Mouse (Mus musculus) layer of hippocampus, postnatal 10 days (tissue): ENCODE measurements around the gene Cdc27. TPM values are rescaled to one million over a fixed set of nuclear protein-coding genes. Genes with fewer than 3 reads are reported as not detected.

Experiments
- DNase-seq, 2 experiments: peaks; one replicate each; pipeline ENCODE4 v3.0.0; 2021; ENCODE audit warnings: low spot score in 2 of 2
- total RNA-seq, 2 experiments: library from RNA; stranded (reverse); gene quantifications; 2 replicates each; pipeline ENCODE4 v1.2.3; 2021

Cdc27 gene
- total RNA-seq, 2 experiments from 2014 or later = 52.3 to 65.8 TPM

DNA sequence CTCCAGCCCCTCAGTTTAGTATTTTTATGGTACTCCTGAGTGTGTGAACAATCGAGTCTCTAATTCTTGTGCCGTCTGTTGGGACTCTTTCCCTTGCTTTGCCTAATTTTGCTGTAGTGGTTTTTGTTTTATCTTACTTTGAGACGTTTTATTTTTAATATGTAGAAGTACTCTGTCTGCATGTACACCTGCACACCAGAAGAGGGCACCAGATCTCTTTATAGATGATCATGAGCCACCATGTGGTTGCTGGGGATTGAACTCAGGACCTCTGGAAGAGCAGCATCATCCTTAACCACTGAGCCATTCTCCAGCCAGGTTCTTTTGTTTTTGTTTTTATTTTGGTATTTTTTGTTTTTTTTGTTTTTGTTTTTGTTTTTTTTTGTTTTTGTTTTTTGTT is 62.1 kb downstream of the Cdc27 start:
- no peak for DNase-seq

DNA sequence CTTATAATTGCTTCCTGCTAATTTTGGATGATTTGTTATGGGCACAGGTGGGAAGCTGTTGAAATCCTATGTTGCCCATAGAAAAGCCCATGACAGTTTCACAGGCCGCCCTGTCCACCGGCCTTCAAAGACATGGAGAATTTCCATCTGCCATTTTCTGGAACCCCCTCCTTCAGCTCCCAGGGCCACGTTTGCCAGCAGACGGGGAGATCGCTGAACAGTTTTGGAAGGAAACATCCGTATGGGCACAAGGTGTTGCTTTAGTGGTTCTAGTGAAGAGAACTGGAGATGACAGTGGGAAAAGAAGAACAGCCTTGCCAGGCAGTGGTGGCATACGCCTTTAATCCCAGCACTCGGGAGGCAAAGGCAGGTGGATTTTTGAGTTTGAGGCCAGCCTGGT is 68.4 kb downstream of the Cdc27 start:
- no peak for DNase-seq

DNA sequence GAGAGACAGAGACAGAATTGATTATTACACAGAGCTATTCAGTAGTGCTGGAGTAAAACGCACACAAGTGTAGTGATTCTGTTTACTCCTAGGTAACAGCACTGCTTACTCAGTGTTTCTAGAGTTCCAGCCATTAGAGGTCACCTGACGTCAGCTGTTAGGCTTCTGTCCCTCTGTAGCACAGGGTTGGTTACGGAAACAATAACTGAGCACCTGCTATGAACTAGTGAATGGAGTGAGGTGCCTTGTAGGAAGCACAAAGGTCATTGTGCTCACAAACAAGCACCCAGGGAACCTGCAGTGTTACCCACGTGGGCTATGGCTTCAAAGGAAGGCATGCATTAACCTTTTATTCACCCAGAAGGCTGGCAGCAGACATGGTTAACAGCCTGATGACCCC is 70.9 kb downstream of the Cdc27 start:
- no peak for DNase-seq

DNA sequence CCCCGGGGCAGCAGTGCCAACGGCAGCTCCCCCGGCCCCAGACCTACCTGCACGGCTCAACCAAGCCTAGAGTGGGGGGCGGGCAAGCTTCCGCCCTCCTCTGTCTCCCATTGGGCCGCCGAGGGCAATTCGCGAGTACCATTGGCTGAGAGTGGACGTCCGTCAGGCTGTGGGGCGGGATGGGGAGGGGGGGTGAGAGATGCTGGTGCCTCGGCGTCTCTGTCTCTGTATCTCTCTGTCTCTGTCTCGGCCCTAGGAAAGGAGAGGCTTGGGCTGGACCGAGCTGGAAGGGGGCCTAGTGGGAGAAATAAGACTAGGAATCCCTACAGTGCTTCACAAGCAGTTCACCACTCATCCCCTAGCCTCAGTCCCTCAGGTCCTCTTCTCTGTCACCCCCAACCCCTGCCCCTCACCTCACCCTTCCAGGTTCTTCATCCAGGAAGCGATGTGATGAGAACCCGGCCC is 81.0 kb downstream of the Cdc27 start:
- DNase-seq = peak; percentile 94

DNA sequence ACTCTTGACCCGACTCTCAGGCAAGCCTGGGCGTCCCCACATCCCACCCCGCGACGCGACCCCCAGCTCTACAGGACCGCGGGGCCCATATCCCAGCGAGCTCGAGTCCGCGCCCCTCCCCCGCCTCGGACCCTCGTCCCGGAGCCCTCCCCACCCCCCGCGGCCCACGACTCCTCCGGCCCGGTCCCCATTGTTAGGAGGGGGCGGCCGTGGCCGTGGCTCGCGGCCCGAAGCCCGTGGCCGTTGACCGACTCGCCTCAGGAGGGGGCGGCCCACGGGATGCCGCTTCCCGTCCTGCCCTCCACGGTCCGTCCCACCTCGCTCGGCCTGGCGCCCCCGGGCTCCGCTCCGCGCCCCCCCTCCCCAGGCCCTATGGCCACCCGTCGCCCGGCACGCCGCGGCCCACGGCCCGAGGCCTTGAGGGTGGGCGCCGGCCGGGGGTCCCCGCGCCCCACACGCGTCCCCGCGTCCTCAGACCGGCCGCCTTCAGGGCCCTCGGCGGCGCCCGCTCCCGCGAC is 81.6 kb downstream of the Cdc27 start, which contains the start of gene Kansl1:
Gene Kansl1, minus strand, starts transcription at position 111 of the 518 bp plus-strand sequence.
- peak in 1 of 2 experiments; percentile 41 for DNase-seq

DNA sequence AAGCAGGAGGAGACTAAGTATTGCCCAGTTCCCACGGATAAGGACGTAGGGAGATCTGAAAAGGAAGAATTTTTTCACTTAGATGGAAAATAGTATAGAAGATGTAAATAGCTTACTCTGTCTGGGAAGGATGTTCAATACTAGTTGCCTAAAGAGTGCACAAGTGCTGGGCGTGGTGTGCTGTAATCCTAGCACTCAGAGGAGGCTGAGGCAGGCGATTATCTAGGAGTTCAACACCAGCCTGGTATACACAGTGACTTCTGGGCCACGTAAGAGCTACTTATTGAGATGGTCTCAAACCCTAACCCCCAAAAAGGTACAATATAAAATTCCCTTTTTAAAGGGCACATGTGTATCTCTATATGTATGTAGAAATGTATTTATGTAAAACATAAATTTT is 82.7 kb downstream of the Cdc27 start:
- no peak for DNase-seq

DNA sequence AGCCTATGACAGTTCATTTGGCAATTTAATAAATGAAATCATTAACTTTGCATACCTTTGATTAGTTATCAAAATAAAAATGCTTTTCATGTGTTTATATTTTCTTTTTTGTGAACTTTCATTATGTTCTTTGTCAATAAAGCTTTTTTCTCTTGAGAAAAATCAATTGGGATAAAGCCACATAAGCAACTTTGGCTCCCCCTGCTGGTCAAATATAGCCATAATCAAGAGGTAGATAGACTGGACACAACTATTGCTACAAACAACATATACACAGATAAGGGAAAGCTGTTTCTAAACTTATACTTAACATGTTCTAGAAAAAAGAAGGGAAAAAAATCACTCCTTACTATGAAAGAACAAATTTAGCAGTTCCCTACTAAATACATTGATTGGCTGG is 88.9 kb downstream of the Cdc27 start:
- DNase-seq = peak; percentile 65 to 71

DNA sequence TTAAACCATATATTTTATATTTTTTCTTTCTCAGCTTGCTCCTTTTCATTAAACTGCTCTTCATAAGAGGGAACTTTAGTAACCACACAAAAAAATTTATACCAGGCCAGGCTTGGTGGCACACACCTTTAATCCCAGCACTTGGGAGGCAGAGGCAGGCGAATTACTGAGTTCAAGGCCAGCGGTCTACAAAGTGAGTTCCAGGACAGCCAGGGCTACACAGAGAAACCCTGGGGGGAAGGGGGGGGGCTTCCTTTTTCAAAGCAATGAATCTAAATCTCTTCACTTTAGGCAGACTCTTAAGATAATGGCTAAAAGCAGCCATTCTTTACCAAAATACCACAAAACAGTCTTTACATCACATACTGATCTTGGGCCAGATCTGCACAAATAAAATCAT is 90.7 kb downstream of the Cdc27 start:
- no peak for DNase-seq

DNA sequence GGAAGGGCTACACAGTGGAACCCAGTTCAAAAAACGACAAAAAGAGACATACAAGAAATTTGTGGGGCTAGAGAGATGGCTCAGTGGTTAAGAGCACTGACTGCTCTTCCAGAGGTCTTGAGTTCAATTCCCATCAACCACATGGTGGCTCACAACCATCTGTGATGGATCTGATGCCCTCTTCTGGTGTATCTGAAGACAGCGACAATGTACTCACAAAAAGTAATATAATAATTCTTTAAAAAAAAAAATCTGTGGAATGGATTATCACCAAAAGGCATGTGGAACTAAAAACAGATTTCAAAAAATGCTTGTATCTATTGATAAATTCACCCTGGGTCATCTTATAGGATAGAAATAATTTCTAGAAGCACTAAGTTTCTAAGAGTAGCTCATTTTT is 91.9 kb downstream of the Cdc27 start:
- DNase-seq = no peak

Other genes starting within 250 kb of the Cdc27 start
- 10 to 100 TPM; 60.1 to 62.7 TPM for gene Kansl1, start 81.8 kb downstream of the Cdc27 start, total RNA-seq
- 1 to 10 TPM; 4.5 to 6.4 TPM for gene Myl4, start within 50 bp of the Cdc27 start, total RNA-seq
- 1 to 10 TPM; 2.3 TPM for gene Itgb3, start 57.4 kb upstream of the Cdc27 start, total RNA-seq
- gene Gm11639, start 135.1 kb upstream of the Cdc27 start, total RNA-seq = under 1 TPM; 0.58 to 0.82 TPM